Mouse (Mus musculus) MEL (cell line): Measurements from ENCODE around the gene Samsn1. TPM values are rescaled to one million over a fixed set of nuclear protein-coding genes. Genes with fewer than 3 reads are reported as not detected.
A peak's percentile ranks its signal among the peaks of the same experiment; 100 is the strongest.

ENCODE experiments used
- DNase-seq: peaks from one replicate; pipeline ENCODE4 v3.0.0; 2011; ENCODE audit warnings: low read depth, low spot score
- H3K27ac ChIP-seq: 2 replicates; pipeline ENCODE4 v1.5.1; 2012; ENCODE audit warnings: low read depth, mild to moderate bottlenecking, control low read depth, low read length, moderate library complexity; ENCODE audit not compliant: control insufficient read depth
- H3K27me3 ChIP-seq, 2 experiments: fragments of 150-350 bp in 1 of 2; sonication (generic) in 1 of 2; 2 replicates each; pipeline ENCODE4 v1.6.1; 2012; ENCODE audit warnings: low read length in 2 of 2, mild to moderate bottlenecking in 2 of 2, improper control_type of control experiment in 1 of 2, moderate library complexity in 1 of 2; ENCODE audit not compliant: insufficient read depth in 2 of 2, control insufficient read depth in 1 of 2
- H3K36me3 ChIP-seq, 2 experiments: 2 replicates each; pipeline ENCODE4 v1.6.1; 2012 to 2014; ENCODE audit warnings: low read length in 2 of 2, improper control_type of control experiment in 1 of 2, inconsistent platforms in 1 of 2, mild to moderate bottlenecking in 1 of 2; ENCODE audit not compliant: insufficient read depth in 2 of 2, control insufficient read depth in 1 of 2
- H3K4me1 ChIP-seq, 2 experiments: fragments of 150-350 bp in 1 of 2; sonication (generic) in 1 of 2; 2 replicates each; pipeline ENCODE4 v1.6.1; 2012; ENCODE audit warnings: low read length in 2 of 2, improper control_type of control experiment in 1 of 2, mild to moderate bottlenecking in 1 of 2; ENCODE audit not compliant: insufficient read depth in 2 of 2, control insufficient read depth in 1 of 2
- H3K4me3 ChIP-seq, 2 experiments: fragments of 150-350 bp in 1 of 2; sonication (generic) in 1 of 2; 2 replicates each; pipeline ENCODE4 v1.5.1; 2012; ENCODE audit warnings: low read depth in 2 of 2, low read length in 2 of 2, mild to moderate bottlenecking in 2 of 2, moderate library complexity in 2 of 2, control low read depth in 1 of 2, improper control_type of control experiment in 1 of 2; ENCODE audit not compliant: control insufficient read depth in 1 of 2, insufficient read depth in 1 of 2
- H3K79me2 ChIP-seq: 2 replicates; pipeline ENCODE4 v1.6.1; 2012; ENCODE audit warnings: mild to moderate bottlenecking, low read length, moderate library complexity; ENCODE audit not compliant: control insufficient read depth, poor library complexity, insufficient read depth
- H3K9ac ChIP-seq: 2 replicates; pipeline ENCODE4 v1.6.1; 2012; ENCODE audit warnings: low read depth, mild to moderate bottlenecking, control low read depth, low read length, moderate library complexity; ENCODE audit not compliant: control insufficient read depth, poor library complexity, severe bottlenecking
- H3K9me3 ChIP-seq: fragments of 150-350 bp; sonication (generic); replicated peaks from 2 replicates; pipeline ENCODE4 v1.6.1; 2012; ENCODE audit warnings: mild to moderate bottlenecking, low read length, improper control_type of control experiment, moderate library complexity; ENCODE audit not compliant: insufficient read depth
- CHD1 ChIP-seq: IDR thresholded peaks from 2 replicates; pipeline ENCODE4 v1.6.1; 2012; ENCODE audit warnings: low read depth, mild to moderate bottlenecking, inconsistent platforms, low read length, improper control_type of control experiment
- E2F4 ChIP-seq: IDR thresholded peaks from 2 replicates; pipeline ENCODE4 v1.6.1; 2011; ENCODE audit warnings: low read depth, low read length, improper control_type of control experiment, borderline replicate concordance
- EP300 ChIP-seq, 2 experiments: IDR thresholded peaks; 2 replicates each; pipeline ENCODE4 v1.6.1; 2011; ENCODE audit warnings: improper control_type of control experiment in 2 of 2, low read length in 2 of 2, low read depth in 1 of 2, mild to moderate bottlenecking in 1 of 2
- ETS1 ChIP-seq: IDR thresholded peaks from 2 replicates; pipeline ENCODE4 v1.6.1; 2012; ENCODE audit warnings: low read depth, mild to moderate bottlenecking, inconsistent platforms, low read length, improper control_type of control experiment, moderate library complexity
- GATA1 ChIP-seq: IDR thresholded peaks from 2 replicates; pipeline ENCODE4 v1.6.1; 2011; ENCODE audit warnings: low read depth, low read length, improper control_type of control experiment
- MAX ChIP-seq: IDR thresholded peaks from 2 replicates; pipeline ENCODE4 v1.6.1; 2011; ENCODE audit warnings: low read length, improper control_type of control experiment
- MYC ChIP-seq: IDR thresholded peaks from 2 replicates; pipeline ENCODE4 v1.6.1; 2011; ENCODE audit warnings: low read depth, mild to moderate bottlenecking, low read length, improper control_type of control experiment, moderate library complexity
- RAD21 ChIP-seq: IDR thresholded peaks from 2 replicates; pipeline ENCODE4 v1.6.1; 2011; ENCODE audit warnings: mild to moderate bottlenecking, low read depth, low read length, improper control_type of control experiment
- SMC3 ChIP-seq: IDR thresholded peaks from 2 replicates; pipeline ENCODE4 v1.6.1; 2011; ENCODE audit warnings: low read depth, low read length, improper control_type of control experiment
- TAL1 ChIP-seq: IDR thresholded peaks from 2 replicates; pipeline ENCODE4 v1.6.1; 2012; ENCODE audit warnings: mild to moderate bottlenecking, inconsistent platforms, low read length, moderate library complexity, mixed read lengths
- TCF12 ChIP-seq: IDR thresholded peaks from 2 replicates; pipeline ENCODE4 v1.6.1; 2014; ENCODE audit warnings: low read depth, mild to moderate bottlenecking, inconsistent platforms, low read length, improper control_type of control experiment, moderate library complexity
- ZNF384 ChIP-seq: IDR thresholded peaks from 2 replicates; pipeline ENCODE4 v1.6.1; 2012; ENCODE audit warnings: low read depth, mild to moderate bottlenecking, inconsistent platforms, low read length, improper control_type of control experiment
- polyA plus RNA-seq, 2 experiments: library from polyadenylated mRNA; stranded (reverse) in 1 of 2; unstranded in 1 of 2; fragments of >175 nt in 1 of 2; fragments of >200 nt in 1 of 2; gene quantifications; 2 replicates each; pipeline versions ENCODE4 v1.2.1 to v1.2.4; 2012; ENCODE audit warnings: low replicate concordance in 2 of 2, low read depth in 1 of 2; ENCODE audit not compliant: insufficient read length in 2 of 2, insufficient read depth in 1 of 2, missing spikeins in 1 of 2
- total RNA-seq: library from RNA; depleted of rRNA; stranded (reverse); fragments of 300-350 nt; gene quantifications from 2 replicates; pipeline ENCODE4 v1.2.3, GENCODE M21; 2012

Gene Samsn1
- total and polyA plus RNA-seq, 3 experiments: 55.2 to 205 (median 63.0) TPM

DNA sequence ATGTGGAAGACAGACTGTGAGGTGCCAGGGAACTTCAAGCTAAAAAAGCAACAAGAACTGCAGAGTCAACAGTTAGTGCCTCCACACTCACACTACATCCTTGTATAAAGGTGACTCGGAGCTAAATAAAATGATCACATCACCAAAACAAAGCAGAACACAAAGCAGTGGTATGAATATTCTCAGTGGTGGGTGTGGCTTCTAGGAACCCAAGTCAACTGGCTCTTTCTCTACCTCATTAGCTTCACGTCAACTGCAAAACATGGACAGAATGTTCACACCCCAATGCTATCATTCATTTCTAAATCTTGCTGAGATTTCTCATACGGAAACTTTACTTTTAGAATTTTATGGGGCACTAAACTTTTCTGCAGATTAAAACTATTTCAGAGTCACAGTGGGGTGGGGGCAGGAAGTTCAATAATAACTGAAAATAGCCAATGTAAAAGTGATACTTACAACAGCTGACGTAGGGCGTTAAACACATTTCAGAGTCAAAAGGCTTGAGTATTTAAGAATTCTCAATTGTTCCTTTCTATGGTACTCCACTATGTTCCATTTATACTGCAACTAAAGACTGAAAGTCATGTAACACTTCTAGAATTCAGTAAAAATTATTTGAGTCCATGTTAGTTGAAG, 127.7 kb downstream of the Samsn1 start (continued):
- no peak for TF ChIP-seq E2F4
- no peak for TF ChIP-seq MYC
- no peak for TF ChIP-seq MAX

DNA sequence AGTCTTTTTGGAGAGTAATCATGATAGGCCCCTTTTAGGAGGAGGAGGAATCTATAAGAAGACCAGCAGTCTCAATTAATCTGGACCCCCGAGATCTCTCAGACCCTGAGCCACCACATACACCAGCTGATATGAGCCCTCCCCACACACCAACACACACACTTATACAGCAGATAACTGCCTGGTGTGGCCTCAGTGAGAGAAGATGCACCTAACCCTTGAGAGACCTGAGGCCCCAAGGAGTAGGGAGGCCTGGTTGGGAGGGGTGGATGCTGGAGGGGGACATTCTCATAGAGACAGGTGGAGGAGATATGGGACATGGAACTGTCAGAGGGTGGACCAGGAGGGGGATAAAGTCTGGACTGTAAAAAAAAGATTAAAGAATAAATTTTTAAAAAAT, 128.6 kb downstream of the Samsn1 start:
- no peak overlapping the region for H3K4me3 ChIP-seq
- no peak overlapping the region for H3K27ac ChIP-seq
- peaks cover 30% of the 10 kb centered on the region for H3K79me2 ChIP-seq
- no peaks in the 10 kb centered on the region for H3K27me3 ChIP-seq
- no peaks in the 10 kb centered on the region for H3K9me3 ChIP-seq
- H3K36me3 ChIP-seq: peaks cover 5 to 33% of the 10 kb centered on the region in 2 experiments; a peak in 3 of 4 replicates
- no peak for TF ChIP-seq SMC3
- peak in 1 of 2 experiments; percentile 6; a peak in 1 of 4 replicates for TF ChIP-seq EP300 (IDR thresholded peaks at IDR 0.05; ENCODE audit: low read depth in 1 of 2, low read length in 2 of 2)
- peaks cover 2 to 16% of the 10 kb centered on the region in 2 experiments for H3K4me1 ChIP-seq
- H3K9ac ChIP-seq: no peak overlapping the region
- no peak for DNase-seq

DNA sequence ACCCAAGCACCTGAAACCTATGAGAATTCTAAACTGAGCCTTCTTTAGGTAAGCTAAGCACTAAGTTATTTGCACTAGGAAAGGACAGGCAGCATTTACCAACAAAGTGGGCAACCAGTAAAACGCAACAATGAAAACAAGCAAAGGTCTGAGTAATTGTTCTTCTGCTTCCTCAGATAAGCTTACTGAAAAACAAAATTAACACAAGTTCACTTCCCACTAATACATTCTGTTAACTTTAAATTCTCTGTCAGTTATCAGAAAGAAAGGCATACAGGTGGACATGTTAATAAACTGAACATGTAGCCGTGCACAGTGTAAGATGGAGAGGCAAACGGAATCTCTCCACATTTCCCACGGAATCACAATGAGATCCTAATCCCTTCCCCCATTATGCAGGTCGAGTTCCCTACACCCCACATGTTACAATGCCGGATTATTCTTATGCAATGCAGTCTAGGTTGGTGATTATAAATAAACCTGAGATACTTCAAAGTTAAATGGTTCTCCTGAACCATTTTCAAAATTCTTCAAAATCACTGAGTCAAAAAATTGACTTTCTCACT, 132.9 kb downstream of the Samsn1 start:
- no peak overlapping the region for H3K4me3 ChIP-seq
- H3K79me2 ChIP-seq: peaks cover 22% of the 10 kb centered on the region
- TF ChIP-seq TAL1 (peak; percentile 62), TCF12 (peak; percentile 23; the same call in 1 of the 2 replicates), GATA1 (peak; percentile 70), MYC (no peak), CHD1 (no peak), EP300 (IDR thresholded peaks at IDR 0.05; ENCODE audit: low read depth in 1 of 2, low read length in 2 of 2) (peak; percentile 73 to 74; a peak in 3 of 4 replicates), ZNF384 (no peak), RAD21 (no peak), ETS1 (peak; percentile 33; the same call in 1 of the 2 replicates)
- TF ChIP-seq, all 39 proteins: peak for 5
- Histone ChIP-seq H3K36me3 (peaks cover 5 to 49% of the 10 kb centered on the region in 2 experiments; a peak in 3 of 4 replicates), H3K9ac (no peak overlapping the region), H3K27me3 (no peaks in the 10 kb centered on the region), H3K9me3 (no peaks in the 10 kb centered on the region), H3K27ac (peak overlapping the region; percentile 37), H3K4me1 (peaks cover 15 to 22% of the 10 kb centered on the region in 2 experiments)
- DNase-seq: peak; percentile 57
